Mouse (Mus musculus) 3134 (cell line): ENCODE data around the gene Exoc6b.

Experiments used
- DNase-seq: peaks from one replicate; pipeline ENCODE4 v3.0.0-alpha.2; 2011; ENCODE audit warnings: low spot score; ENCODE audit not compliant: insufficient read length; ENCODE audit errors: extremely low read depth

Exoc6b gene

DNA sequence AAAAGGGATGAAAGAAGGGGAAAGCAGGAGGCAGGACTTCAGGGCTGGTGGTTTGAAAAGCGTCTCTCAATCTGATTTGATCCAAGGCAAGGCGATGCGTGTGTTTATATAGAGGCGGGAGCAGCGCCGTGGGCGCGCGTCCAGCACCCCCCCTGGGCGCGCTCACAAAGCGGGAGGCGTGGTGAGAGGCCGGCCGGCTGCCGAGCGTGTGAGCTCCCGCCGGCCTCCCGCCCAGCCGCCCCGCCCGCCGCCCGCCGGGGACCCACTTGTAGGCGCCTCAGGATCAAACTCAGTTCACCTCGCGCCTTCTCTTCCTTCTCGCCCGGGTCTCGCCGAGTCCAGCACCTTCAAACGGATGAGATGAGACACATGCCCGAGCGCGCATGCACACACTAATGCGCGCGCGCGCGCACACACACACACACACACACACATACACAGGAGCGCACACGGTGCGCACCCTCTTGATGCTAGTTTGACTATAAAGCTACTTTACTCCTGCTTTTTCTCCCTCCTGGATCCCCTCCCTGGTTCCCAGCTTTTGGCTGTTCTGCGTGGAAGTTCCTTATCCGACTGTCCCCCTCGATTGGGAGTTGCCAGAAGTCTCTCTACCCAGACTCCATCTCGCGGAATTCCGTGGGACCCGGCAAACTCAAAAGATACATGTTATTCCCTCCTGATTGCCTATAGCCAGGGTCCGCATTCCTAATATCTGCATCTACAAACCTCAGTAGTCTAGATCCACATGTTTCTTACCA is 480.2 kb downstream of the Exoc6b start:
- peak; percentile 80 for DNase-seq

- DNase-seq: no peak
Observed at GRCm38 (mm10) chr6:84588221-84588894, 481.0 kb downstream of the Exoc6b start.

DNA sequence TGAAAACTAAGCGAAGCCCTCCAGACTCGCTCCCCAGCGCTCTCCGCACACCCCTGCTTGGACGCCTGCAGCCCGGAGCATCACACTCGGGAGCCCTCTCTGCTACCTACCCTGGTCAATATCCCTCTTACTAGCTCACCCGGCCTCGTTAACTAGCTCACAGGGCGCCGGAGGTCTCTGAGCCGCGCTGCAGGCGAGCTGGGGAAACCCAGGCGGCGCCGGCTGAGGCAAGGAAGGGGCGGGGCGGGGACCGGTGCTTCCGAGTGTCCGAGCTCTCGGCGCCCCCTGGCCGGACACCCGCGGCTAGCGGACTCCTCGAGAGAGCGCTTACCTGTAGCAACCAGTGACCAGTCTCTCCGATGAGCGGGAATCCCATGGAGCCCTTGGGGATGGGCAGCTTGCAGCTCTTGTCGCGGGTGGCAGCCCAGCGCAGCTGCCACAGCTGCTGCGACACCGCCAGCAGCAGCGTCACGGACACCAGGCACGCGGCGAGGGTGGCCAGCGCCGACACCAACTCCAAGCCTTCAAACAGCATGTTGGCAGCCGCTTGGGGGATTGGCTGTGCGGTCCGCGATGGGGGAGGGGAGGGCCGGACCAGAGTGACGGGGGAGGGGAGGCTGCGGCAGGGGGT is 481.7 kb downstream of the Exoc6b start:
- DNase-seq: peak; percentile 74

DNA sequence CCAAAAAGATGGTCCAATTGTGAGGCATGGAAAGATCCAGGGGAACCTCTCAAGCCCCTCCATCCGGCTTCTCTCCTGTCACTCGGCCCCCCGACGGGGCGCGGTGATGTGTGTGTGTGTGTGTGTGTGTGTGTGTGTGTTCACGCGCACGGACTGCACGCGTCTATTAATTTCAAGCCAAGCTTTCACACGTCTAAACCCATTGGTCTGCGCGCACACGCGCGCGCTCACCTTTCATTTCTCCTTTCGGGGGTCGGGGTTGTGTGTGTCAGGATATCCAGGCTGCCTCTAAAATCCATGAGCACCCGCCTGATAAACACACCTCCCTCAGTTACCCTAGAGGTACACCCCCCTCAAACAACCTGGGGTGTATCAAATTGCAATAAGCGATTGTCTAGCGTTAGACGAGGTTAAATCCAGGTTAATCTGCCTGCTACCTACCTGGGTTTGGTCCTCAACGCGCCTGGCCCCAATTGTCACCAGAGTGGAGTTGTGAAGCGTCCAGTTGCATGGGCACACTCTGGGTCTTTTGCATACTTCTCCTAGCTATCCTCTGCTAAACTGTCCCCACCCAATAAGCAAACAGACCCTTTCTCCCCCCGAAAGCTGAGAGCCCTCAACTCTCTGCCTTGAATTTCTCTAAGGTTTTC is 482.6 kb downstream of the Exoc6b start:
- no peak for DNase-seq

GRCm38 (mm10) chr6:84585686-84586300 is 483.5 kb downstream of the Exoc6b start:
- no peak for DNase-seq

DNA sequence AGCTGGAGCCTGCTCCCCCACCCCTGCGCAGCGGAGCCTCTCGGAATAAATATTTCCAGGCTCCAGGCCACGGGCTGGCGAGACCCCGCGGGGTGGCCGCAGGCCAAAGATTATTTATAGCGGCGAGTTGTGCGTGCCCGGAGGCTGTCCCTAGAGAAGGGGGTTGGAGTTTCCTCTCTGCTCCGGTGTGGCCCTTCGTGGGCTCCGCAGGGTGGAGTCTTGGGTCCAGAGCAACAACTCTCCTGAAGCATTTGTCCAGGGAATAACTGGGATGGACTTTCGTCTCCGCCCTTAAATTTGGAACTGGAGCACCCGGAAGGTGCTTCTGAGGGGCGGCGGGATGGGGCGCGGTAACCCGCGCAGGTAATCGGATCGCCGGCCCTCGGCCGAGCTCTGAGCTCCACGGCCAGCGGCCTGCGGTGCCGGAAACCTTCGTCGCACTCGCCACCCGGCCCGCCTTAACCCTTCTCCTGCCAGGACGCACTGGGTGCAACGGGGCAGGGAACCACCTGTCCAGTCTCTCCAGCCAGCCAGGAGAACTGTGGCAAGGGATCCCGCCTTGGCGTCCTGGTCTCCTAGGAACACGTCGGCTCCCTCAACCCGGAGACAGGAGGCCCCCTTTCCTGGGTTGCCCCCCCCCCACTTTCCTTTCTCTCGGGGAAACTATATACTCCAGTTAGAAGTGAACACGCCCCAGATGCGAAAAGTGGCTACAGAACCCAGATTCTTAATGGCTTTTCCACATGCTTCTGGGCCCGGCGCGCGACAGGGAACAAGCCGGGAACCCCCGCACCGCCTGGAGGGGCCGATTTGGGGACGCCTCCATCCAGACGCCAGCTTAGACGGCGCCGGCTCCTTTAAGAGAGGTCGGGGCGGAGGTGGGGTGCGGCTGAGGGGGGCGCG is 484.3 kb downstream of the Exoc6b start:
- no peak for DNase-seq

GRCm38 (mm10) chr6:84583841-84584782 is 485.2 kb downstream of the Exoc6b start:
- DNase-seq: no peak

DNA sequence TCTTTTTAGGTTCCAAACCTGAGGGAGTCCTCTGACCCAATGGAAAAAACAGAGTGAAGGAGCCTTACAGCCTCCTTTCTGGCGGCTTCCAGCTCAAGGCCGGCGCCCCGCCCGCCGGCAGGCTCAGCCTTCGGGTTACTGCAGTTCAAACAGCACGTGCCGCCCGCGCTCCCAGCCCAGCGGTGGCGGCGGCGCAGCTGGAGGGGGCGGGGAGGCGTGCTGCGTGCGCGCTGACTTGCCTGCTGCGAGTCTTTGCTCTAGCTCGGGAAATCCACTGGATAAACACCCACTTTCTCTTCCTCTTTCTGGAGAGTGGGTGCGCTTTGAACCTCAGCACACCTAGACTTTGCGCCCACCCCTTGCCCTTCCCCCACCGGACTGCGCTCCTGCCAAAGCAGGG is 485.9 kb downstream of the Exoc6b start:
- no peak for DNase-seq

DNA sequence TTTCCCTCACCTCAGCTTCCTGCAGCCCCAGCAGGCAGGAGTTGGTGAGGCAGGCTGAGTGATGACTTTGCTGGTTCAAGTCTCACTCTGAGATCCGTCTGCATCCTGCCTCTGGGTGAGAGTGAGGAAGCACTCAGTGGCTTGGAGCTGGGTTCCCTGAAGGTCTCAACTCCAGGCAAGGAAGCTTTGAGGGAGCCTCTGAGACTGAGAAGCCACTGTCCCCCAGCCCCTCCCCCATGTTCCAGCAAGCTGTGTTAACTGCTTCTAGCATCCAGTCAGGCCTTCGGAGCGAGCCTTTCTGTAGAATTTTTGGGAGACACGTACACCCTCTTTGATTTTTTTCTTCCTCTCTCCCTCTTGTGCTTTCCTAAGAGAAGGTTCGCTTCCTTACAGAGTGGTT is 486.5 kb downstream of the Exoc6b start:
- DNase-seq: no peak

DNA sequence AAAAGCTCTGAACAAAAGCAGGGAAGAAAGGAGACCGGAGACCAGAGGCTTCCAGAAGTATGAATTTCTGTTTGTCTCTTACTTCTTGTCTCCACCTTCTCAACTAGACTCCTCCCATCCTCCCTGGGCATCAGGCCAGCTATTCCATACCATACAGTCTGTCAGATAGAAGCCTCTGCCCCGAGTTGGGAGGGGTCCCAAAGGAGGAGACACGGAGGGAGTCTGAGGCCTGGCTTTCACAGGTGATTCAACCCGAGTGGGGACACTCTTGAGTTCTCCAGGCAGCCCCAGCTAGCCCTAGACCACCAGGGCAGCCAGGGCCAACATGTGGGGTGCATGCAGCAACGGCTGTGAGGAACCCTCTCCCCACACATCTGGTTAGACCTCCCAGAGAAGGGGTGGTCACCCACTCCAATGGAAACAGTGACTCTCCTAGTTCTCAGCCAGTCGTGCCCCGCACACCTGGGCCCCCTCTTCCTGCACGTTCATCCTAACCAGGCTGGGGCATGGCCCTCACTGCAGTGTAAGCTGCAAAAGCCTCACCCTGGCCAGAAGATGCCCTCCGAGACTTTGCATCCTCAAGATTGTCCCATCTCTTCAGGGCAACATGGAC is 487.4 kb downstream of the Exoc6b start:
- DNase-seq: no peak

GRCm38 (mm10) chr6:84580979-84581832 is 488.1 kb downstream of the Exoc6b start:
- DNase-seq: no peak

- peak; percentile 78 for DNase-seq
Observed at GRCm38 (mm10) chr6:84579508-84579907, 489.8 kb downstream of the Exoc6b start.

DNA sequence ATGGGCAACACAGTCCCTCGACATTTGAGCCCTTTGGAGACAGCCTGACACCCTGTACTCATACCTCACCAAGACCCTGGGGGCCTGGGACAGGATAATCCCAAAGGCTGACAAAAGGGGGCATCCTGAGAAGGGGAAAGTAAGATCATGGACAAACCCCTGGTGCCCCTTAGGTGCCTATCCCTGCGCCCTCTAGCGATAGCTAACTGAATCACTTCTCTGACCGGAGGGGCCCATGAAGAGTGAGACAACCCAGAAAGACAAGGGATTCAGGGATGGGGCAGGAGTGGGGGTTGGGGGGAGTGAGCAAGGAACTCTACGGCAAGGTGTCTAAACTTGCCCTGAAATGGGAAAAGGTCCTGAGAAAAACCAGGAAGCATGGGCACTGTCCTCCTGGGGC is 490.4 kb downstream of the Exoc6b start:
- DNase-seq: no peak

- DNase-seq: no peak
Observed at GRCm38 (mm10) chr6:84577898-84578297, 491.4 kb downstream of the Exoc6b start.

- no peak for DNase-seq
Observed at GRCm38 (mm10) chr6:84573905-84574660, 495.2 kb downstream of the Exoc6b start.

- no peak for DNase-seq
Observed at GRCm38 (mm10) chr6:84570039-84570438, 499.3 kb downstream of the Exoc6b start.

DNA sequence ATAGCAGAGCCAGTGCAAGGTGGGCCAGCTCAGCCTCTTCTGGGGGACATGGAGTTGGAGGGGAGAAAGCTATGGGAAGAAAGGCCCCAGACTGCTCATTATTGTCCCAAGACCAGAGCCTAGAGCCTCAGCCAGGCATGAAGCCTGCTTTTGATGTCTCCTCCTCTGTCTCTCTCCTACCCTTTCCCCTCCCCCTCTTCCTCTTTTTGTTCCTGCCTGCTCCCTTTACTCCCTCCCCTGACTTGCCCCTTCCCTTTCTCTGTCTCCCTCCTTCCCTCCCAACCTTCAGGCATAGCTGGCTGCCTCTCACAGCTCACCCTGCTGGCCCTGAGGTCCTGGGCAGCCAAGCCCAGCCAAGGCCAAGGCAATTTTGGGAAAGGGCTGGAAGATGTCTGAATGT is 499.7 kb downstream of the Exoc6b start:
- no peak for DNase-seq
